Mouse (Mus musculus): Measurements from ENCODE around the gene Fgr. TPM values are rescaled to one million over a fixed set of nuclear protein-coding genes. Genes with fewer than 3 reads are reported as not detected.

Gene Fgr
- total and polyA plus RNA-seq, 3 experiments, result 0.04 to 0.24 (median 0.13) TPM

- Histone ChIP-seq H3K9ac (ENCODE audit: insufficient read depth, low read depth) (no peak overlapping the region), H3K27ac (ENCODE audit: insufficient read depth, low read depth) (no peak overlapping the region), H3K4me1 (ENCODE audit: control insufficient read depth in 1 of 2, insufficient read depth in 2 of 2) (peaks cover 21 to 58% of the 10 kb centered on the region in 2 experiments), H3K4me3 (replicated peaks in 1 of 3; ENCODE audit: low read depth in 2 of 3, low read length in 2 of 3, poor library complexity in 1 of 3) (no peak overlapping the region), H3K27me3 (replicated peaks) (no peaks in the 10 kb centered on the region), H3K4me2 (ENCODE audit: insufficient read depth, low read depth, poor library complexity, severe bottlenecking) (no peak overlapping the region), H3K9me3 (replicated peaks; ENCODE audit: low read length) (no peaks in the 10 kb centered on the region), H3K36me3 (replicated peaks in 1 of 2; ENCODE audit: control insufficient read depth in 1 of 2, insufficient read depth in 1 of 2, low read length in 1 of 2) (no peaks in the 10 kb centered on the region), H3K79me2 (replicated peaks; ENCODE audit: control insufficient read depth, extremely low read depth, insufficient read depth, poor library complexity, severe bottlenecking) (no peaks in the 10 kb centered on the region)
- in situ Hi-C loops (cut with MboI; ENCODE audit: low pct_ligation_motif_present, low pct_unique_long_range_greater_than_20kb, low sequenced_read_pairs) (no loop called here), dilution Hi-C loops (cut with MboI; ENCODE audit: extremely low pct_ligation_motif_present, extremely low pct_unique_long_range_greater_than_20kb, low sequenced_read_pairs) (no loop called here)
- no peak for TF ChIP-seq POLR2A (IDR thresholded peaks at IDR 0.05; ENCODE audit: low read depth, low read length)
- no peak for TF ChIP-seq MYC (IDR thresholded peaks at IDR 0.05; ENCODE audit: low read depth, low read length)
- TF ChIP-seq SIN3A (IDR thresholded peaks at IDR 0.05; ENCODE audit: low read length), result no peak
- TF ChIP-seq TBP (conservative IDR thresholded peaks at IDR 0.05; ENCODE audit: low read depth, low read length), result no peak
- no peak for TF ChIP-seq EP300 (IDR thresholded peaks at IDR 0.05; ENCODE audit: low read length)
- TF ChIP-seq GABPA (IDR thresholded peaks at IDR 0.05; ENCODE audit: insufficient replicate concordance, low read depth, low read length), result no peak
- TF ChIP-seq MAFK (IDR thresholded peaks at IDR 0.05; ENCODE audit: insufficient replicate concordance, low read length), result no peak
- no peak for TF ChIP-seq CHD1 (IDR thresholded peaks at IDR 0.05; ENCODE audit: low read depth, low read length)
- DNase-seq (ENCODE audit: extremely low read depth), result no peak
Measured at GRCm38 (mm10) chr4:132977597-132977996, 3.7 kb downstream of the Fgr start.

- dilution Hi-C loops (cut with MboI; ENCODE audit: extremely low pct_ligation_motif_present, extremely low pct_unique_long_range_greater_than_20kb, low sequenced_read_pairs), result no loop called here
- no peak for TF ChIP-seq RAD21 (IDR thresholded peaks at IDR 0.05; ENCODE audit: low read depth, low read length)
- no peak for TF ChIP-seq ETS1 (conservative IDR thresholded peaks at IDR 0.05; ENCODE audit: low read depth, low read length)
- no peak for TF ChIP-seq ZC3H11A (IDR thresholded peaks at IDR 0.05; ENCODE audit: low read depth, low read length)
- no peak for TF ChIP-seq MAFK (IDR thresholded peaks at IDR 0.05; ENCODE audit: insufficient replicate concordance, low read length)
- Histone ChIP-seq H3K27ac (ENCODE audit: insufficient read depth, low read depth) (no peak overlapping the region), H3K36me3 (replicated peaks in 1 of 2; ENCODE audit: control insufficient read depth in 1 of 2, insufficient read depth in 1 of 2, low read length in 1 of 2) (no peaks in the 10 kb centered on the region), H3K27me3 (replicated peaks) (no peaks in the 10 kb centered on the region), H3K79me2 (replicated peaks; ENCODE audit: control insufficient read depth, extremely low read depth, insufficient read depth, poor library complexity, severe bottlenecking) (no peaks in the 10 kb centered on the region), H3K4me2 (ENCODE audit: insufficient read depth, low read depth, poor library complexity, severe bottlenecking) (no peak overlapping the region), H3K4me3 (replicated peaks in 1 of 3; ENCODE audit: low read depth in 2 of 3, low read length in 2 of 3, poor library complexity in 1 of 3) (no peak overlapping the region), H3K9me3 (replicated peaks; ENCODE audit: low read length) (no peaks in the 10 kb centered on the region), H3K4me1 (ENCODE audit: control insufficient read depth in 1 of 2, insufficient read depth in 2 of 2) (peaks cover 19 to 43% of the 10 kb centered on the region in 2 experiments), H3K9ac (ENCODE audit: insufficient read depth, low read depth) (no peak overlapping the region)
- in situ Hi-C loops (cut with MboI; ENCODE audit: low pct_ligation_motif_present, low pct_unique_long_range_greater_than_20kb, low sequenced_read_pairs), result no loop called here
- DNase-seq (ENCODE audit: extremely low read depth), result no peak
Measured at GRCm38 (mm10) chr4:132979186-132979585, 5.3 kb downstream of the Fgr start.

DNA sequence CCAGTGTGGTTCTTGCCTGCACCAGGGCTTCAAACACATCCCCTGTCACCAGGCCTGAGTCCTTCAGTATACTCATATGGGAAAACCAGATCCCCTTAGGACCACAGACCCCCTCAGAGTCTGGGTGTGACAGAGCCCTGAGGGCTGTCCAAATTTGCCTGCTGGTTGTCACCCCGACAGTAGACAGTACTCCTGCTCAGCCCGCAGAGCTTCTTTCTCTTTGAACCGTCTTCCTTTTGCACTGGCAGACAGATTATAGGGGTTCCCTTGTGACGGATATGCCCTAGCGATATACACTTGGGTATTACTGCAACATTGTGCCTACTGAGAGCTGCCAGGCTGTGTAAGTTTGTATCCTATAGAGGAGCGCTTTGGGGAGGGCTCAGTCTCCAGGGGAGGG lies 7.7 kb downstream of the Fgr start:
- Histone ChIP-seq H3K36me3 (replicated peaks in 1 of 2; ENCODE audit: control insufficient read depth in 1 of 2, insufficient read depth in 1 of 2, low read length in 1 of 2) (no peaks in the 10 kb centered on the region), H3K4me1 (ENCODE audit: control insufficient read depth in 1 of 2, insufficient read depth in 2 of 2) (peaks cover 10 to 21% of the 10 kb centered on the region in 2 experiments), H3K4me3 (replicated peaks in 1 of 3; ENCODE audit: low read depth in 2 of 3, low read length in 2 of 3, poor library complexity in 1 of 3) (no peak overlapping the region), H3K27me3 (replicated peaks) (no peaks in the 10 kb centered on the region), H3K79me2 (replicated peaks; ENCODE audit: control insufficient read depth, extremely low read depth, insufficient read depth, poor library complexity, severe bottlenecking) (no peaks in the 10 kb centered on the region), H3K9ac (ENCODE audit: insufficient read depth, low read depth) (no peak overlapping the region), H3K27ac (ENCODE audit: insufficient read depth, low read depth) (no peak overlapping the region), H3K4me2 (ENCODE audit: insufficient read depth, low read depth, poor library complexity, severe bottlenecking) (no peak overlapping the region), H3K9me3 (replicated peaks; ENCODE audit: low read length) (no peaks in the 10 kb centered on the region)
- in situ Hi-C loops (cut with MboI; ENCODE audit: low pct_ligation_motif_present, low pct_unique_long_range_greater_than_20kb, low sequenced_read_pairs), result no loop called here
- dilution Hi-C loops (cut with MboI; ENCODE audit: extremely low pct_ligation_motif_present, extremely low pct_unique_long_range_greater_than_20kb, low sequenced_read_pairs), result no loop called here
- TF ChIP-seq POLR2AphosphoS2 (IDR thresholded peaks at IDR 0.05; ENCODE audit: low read depth, low read length) (no peak), CHD1 (IDR thresholded peaks at IDR 0.05; ENCODE audit: low read depth, low read length) (no peak), JUN (IDR thresholded peaks at IDR 0.05; ENCODE audit: insufficient read depth, low read depth, low read length) (no peak), MXI1 (IDR thresholded peaks at IDR 0.05; ENCODE audit: low read depth, low read length) (no peak), RAD21 (IDR thresholded peaks at IDR 0.05; ENCODE audit: low read depth, low read length) (no peak), BHLHE40 (IDR thresholded peaks at IDR 0.05; ENCODE audit: low read depth, low read length) (no peak), EP300 (IDR thresholded peaks at IDR 0.05; ENCODE audit: low read length) (no peak), SIN3A (IDR thresholded peaks at IDR 0.05; ENCODE audit: low read length) (no peak), ZNF384 (IDR thresholded peaks at IDR 0.05; ENCODE audit: low read depth, low read length) (no peak), ZKSCAN1 (IDR thresholded peaks at IDR 0.05; ENCODE audit: borderline replicate concordance, low read depth, low read length) (no peak), HCFC1 (IDR thresholded peaks at IDR 0.05; ENCODE audit: low read depth, low read length) (no peak), MAZ (IDR thresholded peaks at IDR 0.05; ENCODE audit: low read depth, low read length) (no peak), USF2 (conservative IDR thresholded peaks at IDR 0.05; ENCODE audit: low read depth, low read length) (no peak)
- DNase-seq (ENCODE audit: extremely low read depth), result no peak
